Mouse (Mus musculus) urinary bladder, adult 2 months (tissue): ENCODE results near the gene Trafd1. TPM values are rescaled to one million over a fixed set of nuclear protein-coding genes. Genes with fewer than 3 reads are reported as not detected.

Experiments
- DNase-seq: peaks from one replicate; pipeline ENCODE4 v3.0.0; 2022; ENCODE audit warnings: low spot score
- polyA plus RNA-seq: library from polyadenylated mRNA; depleted of rRNA; stranded (reverse); fragments of >200 nt; gene quantifications from 2 replicates; pipeline ENCODE4 v1.2.3, GENCODE M21; 2012; rRNA removed

The Trafd1 gene
- polyA plus RNA-seq = 106 and 115 TPM in 2 replicates

GRCm38 (mm10) chr5:121385461-121386119 is at the start of gene Trafd1:
Trafd1 (minus strand) TSS chr5:121385632.
- DNase-seq = peak; percentile 88

- DNase-seq = no peak
Observed at GRCm38 (mm10) chr5:121428954-121429353, 43.5 kb upstream of the Trafd1 start.

GRCm38 (mm10) chr5:121423297-121423696 is 37.9 kb upstream of the Trafd1 start:
- DNase-seq = no peak

DNA sequence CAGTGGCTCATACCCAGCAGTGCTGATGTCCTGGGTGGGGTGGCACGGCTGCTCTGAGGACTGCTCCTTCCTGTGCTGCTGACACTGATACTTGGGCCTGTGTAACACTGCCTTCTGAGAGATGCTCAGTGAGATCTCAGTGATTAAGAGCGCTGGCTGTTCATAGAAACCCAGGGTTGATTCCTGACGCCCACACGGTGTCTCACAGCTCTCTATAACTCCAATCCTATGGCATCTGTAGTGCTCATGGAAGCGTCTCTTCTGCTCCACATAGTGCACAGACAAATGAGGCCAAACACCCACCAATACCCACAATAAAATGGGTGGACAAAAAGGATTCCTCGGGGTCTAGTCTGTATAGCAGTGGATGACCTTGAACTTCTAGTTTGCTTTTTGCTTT is 37.4 kb upstream of the Trafd1 start:
- DNase-seq = no peak

- DNase-seq = no peak
Observed at GRCm38 (mm10) chr5:121420721-121421120, 35.3 kb upstream of the Trafd1 start.

- DNase-seq = no peak
Observed at GRCm38 (mm10) chr5:121410975-121411374, 25.5 kb upstream of the Trafd1 start.

GRCm38 (mm10) chr5:121407856-121408255 is 22.4 kb upstream of the Trafd1 start:
- DNase-seq = no peak

DNA sequence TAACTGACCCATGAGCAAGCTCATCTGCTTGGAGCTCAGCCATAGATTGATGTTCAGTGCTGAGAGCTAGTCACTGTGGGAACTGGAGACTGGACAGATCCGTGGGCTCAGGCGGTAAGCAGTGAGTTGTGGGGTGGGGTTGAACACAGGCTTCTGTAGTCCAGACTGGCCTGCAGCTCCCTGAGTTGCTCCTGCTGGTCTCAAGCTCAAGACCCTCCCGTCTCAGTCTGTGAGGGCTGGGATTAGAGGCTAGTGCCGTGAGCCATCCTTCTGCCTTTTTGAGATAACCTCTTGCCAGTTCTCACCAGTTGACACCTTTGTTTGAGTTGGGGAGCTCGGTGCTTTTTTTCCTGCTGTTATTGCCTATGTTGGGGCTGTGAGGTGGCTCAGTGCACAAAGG is 15.4 kb upstream of the Trafd1 start:
- no peak for DNase-seq

GRCm38 (mm10) chr5:121400064-121400463 is 14.6 kb upstream of the Trafd1 start:
- no peak for DNase-seq

- no peak for DNase-seq
Observed at GRCm38 (mm10) chr5:121399540-121399939, 14.1 kb upstream of the Trafd1 start.

DNA sequence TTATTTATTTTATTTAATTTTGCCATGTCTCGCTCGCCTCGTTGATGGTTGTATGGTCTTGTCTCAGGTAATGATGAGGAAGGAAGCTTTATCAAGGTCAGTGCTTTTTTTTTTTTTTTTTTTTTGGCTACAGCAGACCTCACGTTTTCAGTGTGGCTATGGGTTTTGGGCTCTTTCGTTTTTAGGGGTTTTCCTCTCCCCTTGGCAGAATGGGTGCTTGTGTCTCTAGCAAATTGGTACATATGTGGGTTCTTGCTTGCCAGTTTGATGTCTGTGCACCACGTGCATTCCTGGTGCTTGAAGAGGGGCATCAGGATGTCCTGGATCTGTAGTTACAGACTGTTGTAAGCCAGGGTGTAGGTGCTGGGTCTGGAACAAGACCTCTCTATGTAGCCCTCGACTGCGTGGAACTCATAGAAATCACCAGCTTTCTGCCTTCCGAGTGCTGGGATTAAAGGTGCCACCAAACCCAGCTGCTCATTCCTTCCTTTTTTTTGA is 13.6 kb upstream of the Trafd1 start:
- no peak for DNase-seq

DNA sequence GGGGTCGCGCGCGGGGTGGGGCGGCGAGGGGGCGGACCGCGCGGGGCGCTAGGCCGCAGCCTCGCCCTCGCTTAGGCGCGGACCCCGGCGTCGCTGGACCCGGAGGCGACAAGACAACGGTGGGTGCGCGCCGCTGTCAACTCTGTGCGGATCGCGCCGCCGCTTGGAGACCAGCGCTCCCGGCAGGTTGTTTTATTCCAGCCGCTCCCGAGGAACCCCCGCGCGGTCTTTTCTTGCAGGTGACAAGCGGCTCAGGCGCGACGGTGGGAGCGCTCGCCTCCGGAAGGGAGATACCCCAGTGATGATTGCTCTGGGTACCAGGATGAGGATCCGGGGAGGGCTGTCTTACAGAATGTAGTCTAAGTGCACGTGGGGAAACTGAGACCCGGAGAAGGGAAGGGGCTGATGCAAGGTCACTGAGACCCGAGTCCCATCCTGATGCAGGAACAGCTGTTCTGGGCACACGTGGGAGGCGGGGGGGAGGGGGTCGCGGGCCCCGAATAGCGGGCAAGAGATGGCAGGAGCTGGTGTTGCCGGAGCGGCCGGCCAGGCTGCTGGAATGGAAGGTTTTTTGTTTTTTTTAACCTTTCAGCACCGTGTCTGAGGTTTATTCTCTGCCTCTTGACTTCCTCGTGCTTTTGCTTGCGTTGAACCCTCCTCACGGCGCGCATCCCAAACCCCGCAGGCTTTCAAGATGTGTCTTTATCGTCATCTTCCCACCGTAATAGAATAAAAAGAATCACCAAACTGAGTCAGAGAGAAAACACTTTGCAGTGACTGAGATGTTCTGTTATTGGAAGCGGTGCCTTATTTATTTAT is 12.9 kb upstream of the Trafd1 start:
- no peak for DNase-seq

DNA sequence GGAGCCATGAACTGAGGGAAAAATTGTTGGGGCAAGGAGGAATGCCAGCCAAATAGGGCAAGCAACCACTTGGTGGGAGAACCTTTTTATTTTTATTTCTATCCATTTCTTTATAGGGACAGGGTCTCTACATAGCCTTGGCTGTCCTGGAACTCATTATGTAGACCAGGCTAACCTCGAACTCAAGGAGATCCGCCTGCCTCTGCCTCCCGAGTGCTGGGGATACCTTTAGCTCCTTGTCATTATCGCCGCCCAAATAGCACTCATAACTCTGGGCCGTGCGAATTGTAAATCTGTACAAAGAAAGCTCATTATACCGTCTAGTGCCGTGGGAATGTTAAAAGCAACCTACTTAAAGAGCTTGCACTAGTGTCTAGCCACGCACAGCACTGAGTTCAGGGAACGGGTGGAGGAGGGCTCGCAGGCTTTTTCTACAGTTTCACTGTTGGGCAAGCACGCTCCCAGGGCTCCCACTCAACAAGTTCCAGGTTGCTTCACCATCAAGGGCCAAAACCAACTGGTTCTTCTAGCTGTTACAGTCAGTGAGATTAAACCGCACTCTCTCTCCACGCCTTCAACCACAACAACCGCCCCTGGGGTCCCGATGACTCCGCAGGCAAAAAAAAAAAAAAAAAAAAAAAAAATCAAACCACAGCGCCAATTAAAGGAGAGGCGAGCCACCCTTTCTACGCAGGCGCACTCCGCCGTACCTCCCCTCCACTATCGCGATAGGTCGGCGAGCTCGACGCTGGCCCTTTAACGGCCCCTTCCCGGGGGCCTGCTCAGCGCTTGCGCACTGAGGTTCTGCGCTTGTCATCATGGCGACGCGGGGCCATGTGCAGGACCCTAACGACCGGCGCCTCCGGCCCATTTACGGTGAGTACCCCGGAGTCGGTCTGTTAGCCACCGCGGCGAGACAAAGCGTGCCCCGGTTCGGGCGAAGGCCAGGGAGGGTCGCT is 12.0 kb upstream of the Trafd1 start, which contains the start of gene Naa25:
Gene Naa25, plus strand, starts transcription at position 750 of the 959 bp plus-strand sequence.
- peak; percentile 84 for DNase-seq

- no peak for DNase-seq
Observed at GRCm38 (mm10) chr5:121395621-121396020, 10.2 kb upstream of the Trafd1 start.

DNA sequence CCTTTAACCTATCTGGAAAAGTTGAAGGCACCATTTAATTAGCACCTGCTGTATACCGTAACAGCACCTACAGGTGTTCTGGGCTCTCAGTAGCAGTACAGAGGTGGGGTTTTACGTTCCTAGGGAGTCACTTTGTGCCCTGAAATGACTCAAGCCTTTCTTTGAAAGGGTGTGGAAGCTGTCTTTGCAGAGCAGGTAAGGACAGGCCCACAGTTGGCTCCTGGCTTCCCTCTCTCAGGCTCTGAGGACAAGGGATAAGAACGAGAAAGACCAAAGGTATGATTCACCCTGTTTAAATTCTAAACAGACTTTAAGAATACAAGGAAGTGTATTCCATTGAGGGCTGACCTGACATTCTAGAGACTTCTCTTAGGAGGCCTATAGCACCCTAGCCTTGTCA is 8.0 kb upstream of the Trafd1 start:
- no peak for DNase-seq

GRCm38 (mm10) chr5:121392667-121393380 is 7.4 kb upstream of the Trafd1 start:
- no peak for DNase-seq

- DNase-seq = no peak
Observed at GRCm38 (mm10) chr5:121389691-121390090, 4.3 kb upstream of the Trafd1 start.

DNA sequence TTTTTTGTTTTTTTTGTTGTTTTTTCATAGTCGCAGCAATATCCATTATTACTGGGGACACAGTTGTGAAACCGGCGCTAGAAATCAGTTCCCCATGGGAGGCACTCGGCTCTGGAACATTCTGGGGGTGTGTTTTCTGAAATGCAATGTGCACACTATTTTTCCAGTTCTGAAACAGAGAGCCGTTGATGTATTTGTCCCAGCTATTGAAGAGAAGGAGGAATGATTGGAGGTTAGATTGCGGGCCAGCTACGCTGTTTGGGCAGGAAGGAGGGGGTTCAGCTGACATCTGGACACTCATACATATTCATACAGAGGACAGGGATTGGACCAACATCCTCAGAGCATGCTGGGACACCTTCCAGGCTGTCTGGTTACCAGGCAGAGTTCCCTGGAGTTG is 3.7 kb upstream of the Trafd1 start:
- no peak for DNase-seq

GRCm38 (mm10) chr5:121387126-121387525 is 1.7 kb upstream of the Trafd1 start:
- no peak for DNase-seq

- DNase-seq = no peak
Observed at GRCm38 (mm10) chr5:121386120-121386909, 883 bp upstream of the Trafd1 start.
